20 mouse cellular contexts compared by ENCODE assay signal in genomic region chr16:35856766-35857165, GRCm38 (mm10). TPM values are rescaled to one million over a fixed set of nuclear protein-coding genes. Genes with fewer than 3 reads are reported as not detected.
DNase-seq lines count a peak whose midpoint lies in the region; ATAC-seq and TF ChIP-seq lines count a peak whose summit lies in the region.
"Had no signal": no experiment of that assay in that cellular context is flagged by ENCODE, and none has a peak within 500 bp of the region (broad histone marks: within the 10 kb centered on the region; RNA-seq: fewer than 3 reads in every experiment).

No protein-coding gene starts in this region.

- H3K27ac ChIP-seq in stomach, embryonic 15.5 days: no peak overlapping the region
- H3K27ac ChIP-seq in stomach, postnatal 0 days (replicated peaks): no peak overlapping the region
- H3K27ac ChIP-seq in liver, embryonic 14.5 days: peak overlapping the region; percentile 60
- no peak overlapping the region for H3K27ac ChIP-seq in hindbrain, embryonic 13.5 days
- H3K27ac ChIP-seq: embryonic facial prominence, embryonic 10.5 days; hindbrain, embryonic 10.5 days; limb, embryonic 10.5 days; midbrain, embryonic 10.5 days had no signal

- 84% methylated on average over 18 of the region's 18 CpGs for WGBS in stomach, embryonic 15.5 days
- WGBS in stomach, postnatal 0 days: 80% methylated on average over 18 of the region's 18 CpGs
- 24% methylated on average over 18 of the region's 18 CpGs for WGBS in liver, embryonic 14.5 days (ENCODE audit: insufficient replicate concordance)
- WGBS in hindbrain, embryonic 13.5 days: 94% methylated on average over 18 of the region's 18 CpGs

- no peak for TF ChIP-seq EP300 in stomach, postnatal 0 days (optimal IDR thresholded peaks at IDR 0.05)
- peak; percentile 85 for TF ChIP-seq EP300 in liver, embryonic 14.5 days (IDR thresholded peaks at IDR 0.05; ENCODE audit: low read depth)

- no peaks in the 10 kb centered on the region for H3K27me3 ChIP-seq in stomach, embryonic 15.5 days (replicated peaks)
- H3K27me3 ChIP-seq in stomach, postnatal 0 days (ENCODE audit: control insufficient read depth, insufficient read depth, low read length): no peaks in the 10 kb centered on the region
- no peaks in the 10 kb centered on the region for H3K27me3 ChIP-seq in liver, embryonic 14.5 days (ENCODE audit: control insufficient read depth, insufficient read depth, low read length)
- no peaks in the 10 kb centered on the region for H3K27me3 ChIP-seq in hindbrain, embryonic 13.5 days

- H3K9ac ChIP-seq in stomach, embryonic 15.5 days: no peak overlapping the region
- H3K9ac ChIP-seq in stomach, postnatal 0 days (ENCODE audit: low read length): no peak overlapping the region
- H3K9ac ChIP-seq in liver, embryonic 14.5 days (replicated peaks): 0 out of 2 replicates have a peak overlapping the region, but pooled peaks have one; percentile 4
- H3K9ac ChIP-seq in hindbrain, embryonic 13.5 days: no peak overlapping the region

- no peaks in the 10 kb centered on the region for H3K36me3 ChIP-seq in stomach, embryonic 15.5 days
- H3K36me3 ChIP-seq in stomach, postnatal 0 days (ENCODE audit: control insufficient read depth, insufficient read depth, low read length): no peaks in the 10 kb centered on the region
- H3K36me3 ChIP-seq in liver, embryonic 14.5 days (replicated peaks; ENCODE audit: control insufficient read depth, insufficient read depth, low read depth): no peaks in the 10 kb centered on the region
- no peaks in the 10 kb centered on the region for H3K36me3 ChIP-seq in hindbrain, embryonic 13.5 days
- H3K36me3 ChIP-seq: embryonic facial prominence, embryonic 10.5 days; hindbrain, embryonic 10.5 days; limb, embryonic 10.5 days; midbrain, embryonic 10.5 days had no signal

- H3K4me1 ChIP-seq in stomach, embryonic 15.5 days: no peaks in the 10 kb centered on the region
- H3K4me1 ChIP-seq in stomach, postnatal 0 days (replicated peaks; ENCODE audit: control insufficient read depth, insufficient read depth): no peaks in the 10 kb centered on the region
- peaks cover 11 to 19% of the 10 kb centered on the region in 2 experiments for H3K4me1 ChIP-seq in liver, embryonic 14.5 days (replicated peaks; ENCODE audit: control insufficient read depth in 2 of 2, insufficient read depth in 2 of 2, low read length in 1 of 2)
- H3K4me1 ChIP-seq in hindbrain, embryonic 13.5 days (replicated peaks): no peaks in the 10 kb centered on the region
- H3K4me1 ChIP-seq: embryonic facial prominence, embryonic 10.5 days; hindbrain, embryonic 10.5 days; limb, embryonic 10.5 days; midbrain, embryonic 10.5 days had no signal

- TF ChIP-seq CTCF in stomach, postnatal 0 days (IDR thresholded peaks at IDR 0.05; ENCODE audit: low read depth): no peak
- TF ChIP-seq CTCF in liver, embryonic 14.5 days (IDR thresholded peaks at IDR 0.05; ENCODE audit: low read depth): no peak

- no peaks in the 10 kb centered on the region for H3K9me3 ChIP-seq in stomach, embryonic 15.5 days
- no peaks in the 10 kb centered on the region for H3K9me3 ChIP-seq in stomach, postnatal 0 days (ENCODE audit: control insufficient read depth, low read length)
- H3K9me3 ChIP-seq in liver, embryonic 14.5 days (ENCODE audit: control insufficient read depth, low read length): no peaks in the 10 kb centered on the region
- no peaks in the 10 kb centered on the region for H3K9me3 ChIP-seq in hindbrain, embryonic 13.5 days
- H3K9me3 ChIP-seq: embryonic facial prominence, embryonic 10.5 days; limb, embryonic 10.5 days; midbrain, embryonic 10.5 days had no signal

- H3K4me3 ChIP-seq in stomach, embryonic 15.5 days (replicated peaks): no peak overlapping the region
- no peak overlapping the region for H3K4me3 ChIP-seq in stomach, postnatal 0 days (ENCODE audit: low read depth, low read length)
- peak overlapping the region in 1 of 2 experiments; percentile 15; a peak in 1 of 4 replicates for H3K4me3 ChIP-seq in liver, embryonic 14.5 days (ENCODE audit: insufficient read depth in 1 of 2, low read depth in 2 of 2, low read length in 2 of 2)
- H3K4me3 ChIP-seq in hindbrain, embryonic 13.5 days: no peak overlapping the region
- H3K4me3 ChIP-seq: embryonic facial prominence, embryonic 10.5 days; hindbrain, embryonic 10.5 days; limb, embryonic 10.5 days; midbrain, embryonic 10.5 days had no signal

- ATAC-seq in stomach, embryonic 15.5 days (ENCODE audit: insufficient read depth, low FRiP score, low read depth): peak; percentile 72; the same call in 1 of the 2 replicates
- no peak for ATAC-seq in stomach, postnatal 0 days (ENCODE audit: low FRiP score, low TSS enrichment)
- peak; percentile 90 for ATAC-seq in erythroblast, adult 5-6 weeks (replicated peaks; ENCODE audit: low FRiP score, poor library complexity, severe bottlenecking)
- ATAC-seq in liver, embryonic 14.5 days (ENCODE audit: insufficient read depth): peak; percentile 97
- ATAC-seq in hindbrain, embryonic 13.5 days (ENCODE audit: low FRiP score): no peak
- ATAC-seq: forebrain, embryonic 14.5 days had no signal

- DNase-seq in stomach, postnatal 0 days (ENCODE audit: low spot score): no peak
- DNase-seq in liver, embryonic 14.5 days (ENCODE audit: low read depth in 3 of 3, low spot score in 3 of 3): peak; percentile 74 to 78 (median 78)
- no peak for DNase-seq in retina, postnatal 1 day
- no peak for DNase-seq in Muller cell, postnatal 12 days (ENCODE audit: inconsistent ontology term)
- DNase-seq: adrenal gland, postnatal 25 days; cerebellum, adult 2 months; gastrocnemius, postnatal 14 days; kidney, adult 8-10 months; kidney, postnatal 25 days; lung, adult 18-20 months; lung, postnatal 36 days; right cerebral cortex, postnatal 25 days had no signal

- no peak overlapping the region for H3K4me2 ChIP-seq in stomach, embryonic 15.5 days
- no peak overlapping the region for H3K4me2 ChIP-seq in stomach, postnatal 0 days (replicated peaks; ENCODE audit: low read depth)
- H3K4me2 ChIP-seq in liver, embryonic 14.5 days (ENCODE audit: low read depth): peak overlapping the region; percentile 50
- H3K4me2 ChIP-seq in hindbrain, embryonic 13.5 days: no peak overlapping the region

RNA-seq across cellular contexts. Expression of gene Parp14, which starts 14.6 kb away (rescaled TPM):
- polyA plus RNA-seq in stomach, embryonic 15.5 days (2015; fragmentation: Nextera tagmentation; extraction: Ambion mirVana): 1.8 and 2.3 TPM in 2 replicates
- polyA plus RNA-seq in stomach, postnatal 0 days (2015; fragmentation: Nextera tagmentation; extraction: Ambion mirVana): 1.4 and 1.7 TPM in 2 replicates
- total RNA-seq in erythroblast, adult 5-6 weeks (2015; ENCODE audit: low replicate concordance): 17.3 and 18.0 TPM in 2 replicates
- total RNA-seq in erythroblast, adult 5-6 weeks (2017; ENCODE audit: low replicate concordance): 34.6 and 34.8 TPM in 2 replicates
- polyA plus RNA-seq in liver, embryonic 14.5 days (2012; rRNA removed): 0.65 and 1.1 TPM in 2 replicates
- 0.88 and 0.97 TPM in 2 replicates for polyA plus RNA-seq in liver, embryonic 14.5 days (2014; fragmentation: Nextera tagmentation; extraction: Ambion mirVana)
- 0.17 and 0.48 TPM in 2 replicates for polyA plus RNA-seq in hindbrain, embryonic 13.5 days (2015; fragmentation: Nextera tagmentation; extraction: Ambion mirVana)

Comparison
In these comparisons a context has a peak if more than half of its experiments do, and no peak if none do; other contexts are left out.
1. ATAC-seq: peak in stomach, embryonic 15.5 days (single experiment), erythroblast, adult 5-6 weeks (single experiment) and liver, embryonic 14.5 days (single experiment); none in stomach, postnatal 0 days (single experiment) and hindbrain, embryonic 13.5 days (single experiment).
2. DNase-seq: peak in liver, embryonic 14.5 days (3 of 3); none in stomach, postnatal 0 days (single experiment), retina, postnatal 1 day (single experiment) and Muller cell, postnatal 12 days (single experiment).